Mouse (Mus musculus) bone marrow, adult 2 months (tissue): ENCODE results near the gene Nek4. TPM values are rescaled to one million over a fixed set of nuclear protein-coding genes. Genes with fewer than 3 reads are reported as not detected.
A peak's percentile ranks its signal among the peaks of the same experiment; 100 is the strongest.

Experiments
- H3K27ac ChIP-seq: fragments of 200-500 bp; 2 replicates; pipeline ENCODE4 v1.5.1; 2012; ENCODE audit warnings: low read depth, mild to moderate bottlenecking, control low read depth, inconsistent platforms, low read length; ENCODE audit not compliant: control insufficient read depth, poor library complexity, insufficient read depth
- H3K4me1 ChIP-seq: fragments of 200-500 bp; 2 replicates; pipeline ENCODE4 v1.6.1; 2011; ENCODE audit warnings: low read length; ENCODE audit not compliant: control insufficient read depth, insufficient read depth
- H3K4me3 ChIP-seq: fragments of 200-500 bp; replicated peaks from 2 replicates; pipeline ENCODE3; 2011; ENCODE audit warnings: mild to moderate bottlenecking, low read depth, low read length, control low read depth; ENCODE audit not compliant: control insufficient read depth
- CTCF ChIP-seq: fragments of 200-500 bp; IDR thresholded peaks from 2 replicates; pipeline ENCODE4 v1.5.1; 2011; ENCODE audit warnings: low read length, control low read depth; ENCODE audit not compliant: control insufficient read depth, insufficient read depth
- POLR2A ChIP-seq: fragments of 200-500 bp; IDR thresholded peaks from 2 replicates; pipeline ENCODE4 v1.6.1; 2011; ENCODE audit warnings: low read depth, mild to moderate bottlenecking, control low read depth, low read length, borderline replicate concordance; ENCODE audit not compliant: control insufficient read depth
- WGBS: fragments of 180-500 bp; shearing (Covaris S2); methylation state at CpG from one replicate; pipeline ENCODE4 v1.1.7; 2018; 5-methylcytosine and 5-hydroxymethylcytosine counted together
- polyA plus RNA-seq: library from polyadenylated mRNA; stranded (reverse); fragments of >200 nt; gene quantifications from 2 replicates; pipeline ENCODE4 v1.2.4, GENCODE M21; 2011; ENCODE audit warnings: low replicate concordance; ENCODE audit not compliant: missing spikeins, insufficient read depth, insufficient read length

Nek4 gene
- polyA plus RNA-seq, 1 experiment = 5.9 TPM

GRCm38 (mm10) chr14:31016063-31016462 is 64.9 kb downstream of the Nek4 start:
- TF ChIP-seq CTCF (no peak), POLR2A (no peak)
- H3K27ac ChIP-seq = no peak overlapping the region
- no peak overlapping the region for H3K4me3 ChIP-seq
- peaks cover 2% of the 10 kb centered on the region; the same call in 1 of the 2 replicates for H3K4me1 ChIP-seq
- WGBS = 30% methylated on average over 1 of the region's 1 CpGs

GRCm38 (mm10) chr14:31017854-31018253 is 66.7 kb downstream of the Nek4 start:
- Histone ChIP-seq H3K27ac (no peak overlapping the region), H3K4me3 (peak overlapping the region; percentile 98), H3K4me1 (peaks cover 2% of the 10 kb centered on the region; the same call in 1 of the 2 replicates)
- TF ChIP-seq CTCF (peak; percentile 20; the same call in 1 of the 2 replicates), POLR2A (no peak)
- WGBS = 0% methylated on average over 2 of the region's 2 CpGs

DNA sequence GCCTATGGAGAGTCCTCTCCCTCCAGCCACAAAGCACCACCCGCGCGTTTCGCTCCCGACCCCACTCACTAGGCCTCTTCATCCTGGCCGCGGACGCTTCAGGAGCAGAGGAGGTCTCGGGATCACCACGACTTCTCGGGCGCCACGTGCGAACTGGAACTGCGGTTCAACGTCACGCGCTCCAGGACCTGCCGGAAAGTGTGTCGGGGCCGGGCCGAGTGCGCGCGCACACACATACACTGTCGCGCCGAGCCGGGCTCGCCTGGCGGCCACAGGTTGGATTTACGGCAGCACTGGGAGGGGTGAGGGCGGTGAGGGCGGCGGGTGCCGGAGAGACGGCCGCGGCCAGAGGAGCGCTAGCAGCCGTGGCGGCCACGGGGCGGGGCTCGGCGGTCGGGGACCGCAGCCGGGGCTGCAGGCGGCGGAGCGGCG is 67.7 kb downstream of the Nek4 start, which contains the start of the genes Pbrm1 and Gnl3:
Gene Pbrm1, plus strand, starts transcription at position 279 of the 432 bp plus-strand sequence.
Gene Gnl3, minus strand, starts transcription at position 293 of the 432 bp plus-strand sequence.
- peak within 1 kb of the TSS; percentile 96 for H3K27ac ChIP-seq
- WGBS = under 1% methylated on average over 53 of the region's 53 CpGs
- H3K4me3 ChIP-seq = peak within 1 kb of the TSS; percentile 98
- peaks cover 2% of the 10 kb centered on the region; the same call in 1 of the 2 replicates for H3K4me1 ChIP-seq
- TF ChIP-seq POLR2A = peak; percentile 81; the same call in 1 of the 2 replicates
- no peak for TF ChIP-seq CTCF

DNA sequence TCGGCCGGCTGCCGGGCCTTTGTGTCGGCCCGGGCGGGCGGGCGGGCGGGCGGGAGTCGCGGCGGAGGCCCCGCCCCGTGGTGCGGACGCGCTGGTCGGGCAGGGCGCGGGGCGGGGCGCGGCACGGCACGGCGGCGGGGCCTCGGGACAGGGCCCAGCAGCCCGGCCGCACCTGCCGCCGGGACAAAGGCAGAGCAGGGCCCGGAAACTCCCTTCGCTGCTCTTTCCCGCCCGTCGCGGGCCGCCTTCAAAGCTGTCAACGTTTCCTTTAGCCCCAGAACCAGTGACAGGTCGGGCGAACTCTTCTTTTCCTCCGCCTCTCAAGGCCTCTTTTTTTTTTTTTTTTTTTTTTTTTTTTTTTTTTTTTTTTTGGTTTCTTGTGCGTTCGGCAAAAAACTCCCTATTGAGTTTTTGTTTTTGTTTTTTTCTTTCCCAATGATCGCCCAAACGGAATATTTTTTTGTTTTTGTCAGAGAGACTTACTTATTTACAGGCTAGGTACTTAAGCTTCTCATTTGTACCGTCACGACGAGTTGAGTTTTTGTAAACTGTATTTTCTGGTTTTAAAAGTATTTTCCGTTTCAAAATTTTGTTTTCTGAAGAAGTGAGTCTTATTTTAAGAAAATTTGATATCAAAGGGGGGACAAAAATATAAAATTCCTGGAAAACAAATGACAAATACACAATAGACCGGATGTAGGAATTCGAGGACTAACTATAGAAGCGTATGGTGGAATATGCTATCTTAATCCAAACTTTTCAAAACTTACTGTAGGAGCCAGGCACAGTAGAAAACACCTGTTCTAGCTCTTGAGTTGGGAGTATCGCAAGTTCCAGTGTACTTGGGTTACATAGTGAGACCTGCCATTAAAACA is 68.4 kb downstream of the Nek4 start:
- peaks cover 2% of the 10 kb centered on the region; the same call in 1 of the 2 replicates for H3K4me1 ChIP-seq
- no peak for TF ChIP-seq CTCF
- peak; percentile 71; the same call in 1 of the 2 replicates for TF ChIP-seq POLR2A
- WGBS = 6% methylated on average over 56 of the region's 56 CpGs
- H3K4me3 ChIP-seq = peak overlapping the region; percentile 73
- peak overlapping the region; percentile 96 for H3K27ac ChIP-seq

GRCm38 (mm10) chr14:31022579-31022978 is 71.4 kb downstream of the Nek4 start:
- Histone ChIP-seq H3K4me1 (peaks cover 2% of the 10 kb centered on the region; the same call in 1 of the 2 replicates), H3K27ac (no peak overlapping the region), H3K4me3 (no peak overlapping the region)
- 36% methylated on average over 1 of the region's 1 CpGs for WGBS
- TF ChIP-seq CTCF = no peak
- TF ChIP-seq POLR2A = no peak

- Histone ChIP-seq H3K4me3 (no peak overlapping the region), H3K27ac (no peak overlapping the region), H3K4me1 (no peaks in the 10 kb centered on the region)
- 77% methylated on average over 3 of the region's 3 CpGs for WGBS
- no peak for TF ChIP-seq POLR2A
- peak; percentile 30; the same call in 1 of the 2 replicates for TF ChIP-seq CTCF
These were observed 74.6 kb downstream of the Nek4 start for GRCm38 (mm10) chr14:31025785-31026184.

Other genes starting within 250 kb of the Nek4 start
- gene Sfmbt1, start 236.5 kb upstream of the Nek4 start, polyA plus RNA-seq = 7.7 and 8.9 TPM in 2 replicates
- gene Tmem110, start 125.8 kb upstream of the Nek4 start, polyA plus RNA-seq = 5.5 and 18.2 TPM in 2 replicates
- gene Mustn1, start 72.2 kb upstream of the Nek4 start, polyA plus RNA-seq = 2.1 and 4.9 TPM in 2 replicates
- gene Itih4, start 64.9 kb upstream of the Nek4 start, polyA plus RNA-seq = 3.3 and 6.6 TPM in 2 replicates
- 0.79 and 3.0 TPM in 2 replicates for gene Itih3, start 27.6 kb upstream of the Nek4 start, polyA plus RNA-seq
- 1.6 TPM in 1 of 2 replicates, not detected in the other for gene Itih1, start 8.1 kb upstream of the Nek4 start, polyA plus RNA-seq
- 24.8 and 38.7 TPM in 2 replicates for gene Glt8d1, start 50.0 kb downstream of the Nek4 start, polyA plus RNA-seq
- gene Spcs1, start 50.3 kb downstream of the Nek4 start, polyA plus RNA-seq = 59.6 and 85.6 TPM in 2 replicates
- gene Pbrm1, start 67.8 kb downstream of the Nek4 start, polyA plus RNA-seq = 31.8 and 46.8 TPM in 2 replicates
- gene Gnl3, start 67.8 kb downstream of the Nek4 start, polyA plus RNA-seq = 56.0 and 119 TPM in 2 replicates
- gene Smim4, start 177.6 kb downstream of the Nek4 start, polyA plus RNA-seq = 29.0 and 45.8 TPM in 2 replicates
- gene Nt5dc2, start 179.7 kb downstream of the Nek4 start, polyA plus RNA-seq = 22.9 and 25.2 TPM in 2 replicates
- 56.3 and 73.4 TPM in 2 replicates for gene Stab1, start 217.3 kb downstream of the Nek4 start, polyA plus RNA-seq